Mouse (Mus musculus) embryonic stem cell, embryonic (primary cell): Measurements from ENCODE around the gene Ehbp1l1.

ENCODE experiments used
- CTCF ChIA-PET, 4 experiments: fragments of 300-600 bp in 2 of 4; fragments of 350-600 bp in 2 of 4; sonication (Branson Sonifier 250); formaldehyde crosslinking; loops; one replicate each; lab custom pipeline; 2022; ENCODE audit warnings: inconsistent platforms in 2 of 4; lab: Charles Lee
- POLR2A ChIA-PET, 4 experiments: fragments of 300-600 bp in 2 of 4; fragments of 350-600 bp in 2 of 4; sonication (Branson Sonifier 250); formaldehyde crosslinking; loops; one replicate each; lab custom pipeline; 2022; ENCODE audit warnings: antibody characterized with exemption in 4 of 4, inconsistent platforms in 1 of 4; lab: Charles Lee

Gene Ehbp1l1

GRCm38 (mm10) chr19:5686437-5686836 lies 39.7 kb downstream of the Ehbp1l1 start:
- POLR2A ChIA-PET = interaction anchor here in 2 of 4 experiments (1.6 to 2.4 kb wide), 4 partner anchors 12 to 198 kb away, joined by 4 to 9 read pairs (median 6); partner anchors contain the start of gene Mus81 (in 1 of the 2)
- CTCF ChIA-PET = no interaction called here

DNA sequence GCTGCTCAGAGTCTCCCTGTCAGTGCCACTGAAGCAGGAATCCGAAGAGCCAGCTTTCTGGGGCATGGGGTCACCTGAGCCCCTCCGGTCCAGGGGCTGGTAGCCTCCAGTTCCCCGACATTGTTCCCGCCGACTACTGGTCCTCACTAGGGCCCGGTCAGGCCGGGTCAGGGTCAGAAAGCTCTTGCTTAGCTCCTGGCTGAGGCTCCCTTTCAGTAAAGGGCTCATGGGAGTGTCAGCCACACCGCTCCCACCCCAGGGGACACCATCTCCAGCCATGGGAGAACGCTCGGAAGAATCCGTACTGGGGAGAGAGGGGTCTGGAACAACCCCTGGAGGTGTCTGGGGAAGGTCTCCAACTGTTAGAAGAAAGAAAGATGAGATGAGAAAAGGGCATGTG lies 40.3 kb downstream of the Ehbp1l1 start:
- CTCF ChIA-PET = interaction anchor here in 3 of 4 experiments (0.6 to 1.8 kb wide), 3 partner anchors 11 to 42 kb away, joined by 3 to 8 read pairs (median 3); partner anchors contain the start of gene Fam89b (in 1 of the 3)
- POLR2A ChIA-PET = interaction anchor here in 2 of 4 experiments (0.9 to 2.4 kb wide), 8 partner anchors 10 to 198 kb away, joined by 3 to 9 read pairs (median 6); partner anchors contain the start of gene Mus81 (in 1 of the 2)

- ChIA-PET POLR2A (interaction anchor here in 3 of 4 experiments (0.8 to 2.4 kb wide), 11 partner anchors 10 to 456 kb away, joined by 3 to 9 read pairs (median 4); partner anchors contain the start of genes Arl2 (in 1 of the 3) and Mus81 (in 1 of the 3)), CTCF (interaction anchor here in 3 of 4 experiments (0.6 to 1.8 kb wide), 3 partner anchors 11 to 43 kb away, joined by 3 to 8 read pairs (median 3); partner anchors contain the start of gene Fam89b (in 1 of the 3))
Observed at GRCm38 (mm10) chr19:5685431-5685830, 40.7 kb downstream of the Ehbp1l1 start.

GRCm38 (mm10) chr19:5684985-5685384 lies 41.1 kb downstream of the Ehbp1l1 start:
- ChIA-PET CTCF (interaction anchor here in 3 of 4 experiments (0.6 to 1.8 kb wide), 4 partner anchors 10 to 1717 kb away, joined by 3 to 8 read pairs (median 3); partner anchors contain the start of gene Fam89b (in 1 of the 3)), POLR2A (interaction anchor here in 3 of 4 experiments (0.6 to 2.4 kb wide), 17 partner anchors 10 to 456 kb away, joined by 3 to 9 read pairs (median 3); partner anchors contain the start of genes Arl2 (in 1 of the 3), Cfl1 (in 1 of the 3) and Mus81 (in 1 of the 3))

DNA sequence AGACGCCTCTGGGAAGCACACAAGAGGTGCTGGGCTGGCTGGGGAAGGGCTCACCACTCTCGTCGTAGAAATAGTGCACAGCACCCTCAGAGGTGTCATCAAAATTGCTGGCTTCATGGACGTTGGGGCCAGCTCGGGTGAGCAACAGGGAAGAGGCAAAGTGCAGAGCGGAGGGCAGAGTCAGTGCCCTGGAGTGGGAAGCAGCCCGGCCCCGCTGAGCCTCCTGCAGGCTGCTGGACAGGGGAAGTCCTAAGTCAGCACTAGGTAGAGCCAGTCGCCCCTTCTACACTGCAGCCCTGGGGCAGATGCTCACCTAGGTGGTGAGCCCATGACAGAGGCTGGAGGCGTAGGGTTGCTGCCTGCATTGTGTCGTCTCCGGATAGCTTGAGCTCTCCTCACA lies 41.9 kb downstream of the Ehbp1l1 start:
- ChIA-PET CTCF (interaction anchor here in 1 of 4 experiments (0.6 to 1.8 kb wide), 2 partner anchors 44 to 1718 kb away, joined by 3 to 8 read pairs; partner anchors contain the start of gene Fam89b), POLR2A (interaction anchor here in 3 of 4 experiments (0.5 to 2.4 kb wide), 16 partner anchors 9 to 594 kb away, joined by 3 to 9 read pairs (median 4); partner anchors contain the start of gene Cfl1 (in 1 of the 3))

DNA sequence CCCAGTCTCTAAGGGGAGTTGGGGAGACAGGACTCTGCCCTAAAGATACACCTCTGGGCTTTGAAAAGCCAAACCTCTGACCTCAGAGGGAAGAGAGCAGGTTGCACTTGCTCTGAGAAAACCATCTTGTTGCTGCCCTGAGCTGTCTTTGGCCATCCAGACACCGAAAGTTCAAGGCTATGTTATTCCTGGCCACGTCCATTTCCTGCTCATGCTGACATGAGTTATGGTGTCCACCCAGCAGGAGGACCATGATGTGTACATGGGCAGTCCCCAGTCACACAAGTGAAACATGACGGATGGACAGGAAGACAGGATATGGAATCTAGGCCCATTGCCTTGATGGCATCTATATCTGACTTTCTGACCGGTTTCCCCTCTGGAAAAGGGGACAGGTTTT lies 45.7 kb downstream of the Ehbp1l1 start:
- ChIA-PET CTCF (no interaction called here), POLR2A (no interaction called here)

DNA sequence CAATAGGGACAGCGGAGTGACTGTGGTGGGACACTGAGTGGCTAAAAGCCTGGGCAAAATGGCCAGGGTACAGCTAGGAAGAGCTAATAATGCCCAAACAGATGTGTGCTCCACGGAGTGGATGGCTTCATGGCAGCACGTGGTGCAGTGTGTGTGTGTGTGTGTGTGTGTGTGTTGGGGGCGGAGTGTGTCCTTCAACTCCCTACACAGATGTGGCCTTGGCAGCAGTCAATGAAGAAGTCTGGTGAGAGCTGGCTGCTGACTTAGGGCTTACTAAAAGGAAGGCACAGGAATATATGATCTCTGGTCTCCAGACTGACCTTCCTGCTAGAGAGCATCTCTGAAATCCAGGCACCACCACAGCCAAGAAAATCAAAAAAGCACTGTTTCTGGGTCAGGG lies 57.7 kb downstream of the Ehbp1l1 start:
- POLR2A ChIA-PET = interaction anchor here in 3 of 4 experiments (0.7 to 1.8 kb wide), 5 partner anchors 9 to 139 kb away, joined by 3 to 5 read pairs (median 3); partner anchors contain the start of gene Ovol1 (in 1 of the 3)

GRCm38 (mm10) chr19:5666386-5666785 lies 59.7 kb downstream of the Ehbp1l1 start:
- CTCF ChIA-PET = interaction anchor here in 1 of 4 experiments (0.9 kb wide), 1 partner anchor 45 kb away, joined by 3 read pairs; no protein-coding TSS in a partner anchor
- POLR2A ChIA-PET = interaction anchor here in 3 of 4 experiments (0.6 to 9.6 kb wide), 14 partner anchors 11 to 392 kb away, joined by 3 to 99 read pairs (median 3); partner anchors contain the start of genes Map3k11 (in 1 of the 3) and Pcnx3 (in 1 of the 3)

More for the DNA sequence above, 57.7 kb downstream of the Ehbp1l1 start:
- CTCF ChIA-PET = interaction anchor here in 2 of 4 experiments (0.6 kb wide), 2 partner anchors 105 to 1399 kb away, joined by 4 to 10 read pairs; no protein-coding TSS in a partner anchor

GRCm38 (mm10) chr19:5665465-5665864 lies 60.7 kb downstream of the Ehbp1l1 start:
- ChIA-PET POLR2A (interaction anchor here in 3 of 4 experiments (0.6 to 9.6 kb wide), 5 partner anchors 15 to 1000 kb away, joined by 3 to 99 read pairs (median 4); partner anchors contain the start of genes Map3k11 (in 1 of the 3) and Pcnx3 (in 1 of the 3)), CTCF (interaction anchor here in 1 of 4 experiments (0.9 kb wide), 1 partner anchor 46 kb away, joined by 3 read pairs; no protein-coding TSS in a partner anchor)

GRCm38 (mm10) chr19:5664669-5665257 lies 61.4 kb downstream of the Ehbp1l1 start:
- POLR2A ChIA-PET = interaction anchor here in 2 of 4 experiments (0.9 to 9.6 kb wide), 12 partner anchors 10 to 274 kb away, joined by 3 to 99 read pairs (median 8); partner anchors contain the start of genes Map3k11 (in 1 of the 2), Mus81 (in 1 of the 2), Pcnx3 (in 1 of the 2) and Rnaseh2c (in 1 of the 2)
- CTCF ChIA-PET = interaction anchor here in 2 of 4 experiments (0.8 to 2.4 kb wide), 3 partner anchors 46 to 122 kb away, joined by 3 to 7 read pairs (median 6); no protein-coding TSS in a partner anchor

DNA sequence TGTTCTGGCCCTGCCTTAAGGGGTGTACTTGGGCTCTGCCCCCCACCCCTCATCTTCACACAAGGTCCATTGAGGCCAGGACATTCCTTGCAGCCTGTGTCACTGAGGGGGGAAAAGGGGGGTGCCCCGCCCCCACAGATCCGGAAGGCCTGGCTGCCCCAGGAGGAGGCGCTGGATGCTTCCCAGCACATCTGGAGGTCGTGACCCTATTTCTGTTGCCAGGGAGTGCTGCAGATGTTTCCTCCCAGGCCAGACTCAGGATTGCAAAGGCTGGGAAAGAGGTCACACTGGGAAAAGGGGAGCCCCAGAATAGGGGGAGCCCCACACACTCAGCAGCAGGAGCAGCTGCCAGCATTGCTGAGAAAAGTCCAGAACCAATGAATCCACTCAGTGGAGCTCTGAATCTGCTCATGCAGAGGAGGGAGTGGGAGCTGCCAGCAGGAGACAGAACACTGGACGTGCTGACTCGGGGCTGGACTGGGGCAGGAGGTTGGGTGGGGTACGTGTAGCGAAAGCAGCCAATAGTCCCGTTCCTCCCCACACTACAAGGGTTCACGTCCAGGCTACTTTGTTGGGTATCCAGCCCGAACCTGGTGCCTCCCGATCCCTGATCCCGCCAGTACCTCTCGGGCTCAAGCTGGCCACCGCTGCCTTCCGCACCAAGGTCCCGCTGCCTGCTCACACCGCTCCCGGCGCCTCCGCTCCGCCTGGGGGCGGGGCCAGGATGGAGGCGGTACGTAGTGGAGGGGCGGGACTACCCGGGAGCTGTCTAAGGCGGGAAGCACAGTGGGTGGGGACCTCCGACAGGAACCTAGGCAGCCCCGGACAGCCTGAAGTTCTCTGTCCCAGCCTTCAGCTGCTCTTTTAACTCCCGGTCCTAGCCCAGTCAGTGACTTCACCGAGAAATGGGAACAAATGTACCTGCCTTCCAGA lies 62.9 kb downstream of the Ehbp1l1 start, which contains the start of gene Sipa1:
TSS of gene Sipa1 (minus strand) at position 727 of the 933 bp plus-strand sequence.
- ChIA-PET CTCF (interaction anchor here (0.6 to 2.4 kb wide), 23 partner anchors 9 to 278 kb away, joined by 3 to 11 read pairs (median 3); partner anchors contain the start of genes Ap5b1 (in 2 of the 4), Fam89b (in 1 of the 4) and Mus81 (in 1 of the 4)), POLR2A (interaction anchor here (0.7 to 9.6 kb wide), 50 partner anchors 8 to 591 kb away, joined by 3 to 99 read pairs (median 4); partner anchors contain the start of genes Ccdc85b (in 2 of the 4), Kat5 (in 2 of the 4), Map3k11 (in 2 of the 4) and Mus81 (in 2 of the 4))

DNA sequence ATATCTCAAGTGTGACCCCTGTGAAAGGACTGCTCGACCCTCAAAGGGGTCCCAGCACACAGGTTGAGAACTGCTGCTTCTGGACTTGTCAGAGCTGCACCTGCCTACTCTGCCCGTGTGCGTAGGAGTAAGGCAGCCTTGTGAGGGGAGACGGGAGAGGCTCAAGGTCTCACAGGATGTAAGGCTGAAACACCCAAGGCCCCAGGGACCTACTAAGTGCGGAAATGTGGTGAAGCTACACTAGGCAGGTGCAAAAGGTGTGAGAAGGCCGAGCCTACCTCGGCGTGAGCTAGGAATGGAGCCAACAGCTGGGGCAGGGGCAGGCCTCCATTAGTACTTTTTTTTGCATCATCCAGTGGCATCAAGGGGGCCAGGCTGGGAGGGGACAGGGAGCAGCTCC lies 63.8 kb downstream of the Ehbp1l1 start:
- ChIA-PET CTCF (interaction anchor here in 3 of 4 experiments (0.8 to 2.4 kb wide), 9 partner anchors 10 to 133 kb away, joined by 3 to 11 read pairs (median 5); partner anchors contain the start of gene Ap5b1 (in 2 of the 3)), POLR2A (interaction anchor here (0.6 to 9.6 kb wide), 21 partner anchors 8 to 262 kb away, joined by 3 to 99 read pairs (median 5); partner anchors contain the start of genes Cdc42ep2 (in 1 of the 4), Map3k11 (in 1 of the 4), Pcnx3 (in 1 of the 4) and Rela (in 1 of the 4))

DNA sequence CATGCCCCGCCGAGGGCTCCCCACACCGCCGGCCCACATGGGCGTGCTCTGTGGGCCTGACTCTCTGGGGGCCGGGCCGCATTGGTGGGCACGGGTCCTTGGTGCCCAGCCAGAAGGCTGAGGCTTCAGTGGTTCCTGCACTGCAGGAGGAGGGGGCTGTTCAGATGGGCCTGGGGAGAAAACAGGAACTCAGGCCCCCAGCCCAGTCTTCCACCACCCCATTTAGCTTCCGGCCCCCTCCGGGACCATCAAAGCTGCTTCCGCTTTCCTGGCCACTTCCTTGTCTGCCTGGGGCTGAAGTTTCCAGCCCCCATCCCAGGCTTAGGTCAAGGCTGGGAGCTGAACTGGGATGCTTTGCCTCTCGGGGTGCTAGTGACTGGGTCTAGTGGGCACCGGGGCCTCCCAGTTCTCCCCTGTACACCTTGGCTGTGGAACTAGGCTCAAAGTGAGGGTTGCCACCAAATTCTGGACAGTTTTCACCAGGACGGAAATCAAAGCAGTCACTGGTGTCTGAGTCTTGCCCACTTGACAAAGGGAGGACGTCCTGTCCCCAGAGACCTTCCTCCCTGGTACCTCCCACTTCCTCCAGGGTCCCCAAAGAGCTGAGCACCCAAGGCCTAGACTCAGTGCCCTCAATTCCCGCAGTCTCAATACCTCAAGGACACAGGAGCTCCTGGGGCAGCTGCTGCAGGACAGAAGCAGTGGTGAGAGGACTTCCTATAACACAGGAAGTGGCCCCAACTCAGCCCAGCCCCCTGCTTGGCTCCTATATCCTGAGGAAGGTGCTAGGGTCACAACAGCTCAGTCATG lies 65.0 kb downstream of the Ehbp1l1 start:
- ChIA-PET CTCF (interaction anchor here in 2 of 4 experiments (0.5 to 1.6 kb wide), 7 partner anchors 20 to 273 kb away, joined by 3 to 4 read pairs (median 3); no protein-coding TSS in a partner anchor), POLR2A (interaction anchor here in 2 of 4 experiments (0.7 to 9.6 kb wide), 15 partner anchors 9 to 233 kb away, joined by 3 to 99 read pairs (median 4); partner anchors contain the start of genes Kat5 (in 1 of the 2), Map3k11 (in 1 of the 2), Pcnx3 (in 1 of the 2) and Rela (in 1 of the 2))
